Mouse (Mus musculus) hindbrain, embryonic 11.5 days (tissue): Measurements from ENCODE around the gene Morn5. TPM values are rescaled to one million over a fixed set of nuclear protein-coding genes. Genes with fewer than 3 reads are reported as not detected.

Source experiments
- ATAC-seq: fragments of 200-750 bp; cut with Nextera tagmentation; 2 replicates; pipeline ENCODE4 v1.8.0; 2017; ENCODE audit warnings: mild to moderate bottlenecking, moderate TSS enrichment, moderate library complexity; ENCODE audit not compliant: low FRiP score
- DNase-seq: peaks from one replicate; pipeline ENCODE4 v3.0.0-alpha.2; 2015; ENCODE audit warnings: low spot score
- H3K27ac ChIP-seq: fragments of 300-500 bp; sonication (generic); 2 replicates; pipeline ENCODE4 v1.5.1; 2014; ENCODE audit warnings: mild to moderate bottlenecking, low read depth, low read length
- H3K27me3 ChIP-seq: fragments of 300-500 bp; sonication (generic); 2 replicates; pipeline ENCODE4 v1.6.1; 2014; ENCODE audit warnings: mild to moderate bottlenecking, low read length, moderate library complexity, mixed read lengths; ENCODE audit not compliant: control insufficient read depth, insufficient read depth
- H3K36me3 ChIP-seq: fragments of 300-500 bp; sonication (generic); 2 replicates; pipeline ENCODE4 v1.6.1; 2014; ENCODE audit warnings: mild to moderate bottlenecking, low read length, moderate library complexity, mixed read lengths; ENCODE audit not compliant: control insufficient read depth, insufficient read depth
- H3K4me1 ChIP-seq: fragments of 300-500 bp; sonication (generic); replicated peaks from 2 replicates; pipeline ENCODE4 v1.6.1; 2014; ENCODE audit warnings: low read length, mixed read lengths; ENCODE audit not compliant: control insufficient read depth, insufficient read depth
- H3K4me2 ChIP-seq: fragments of 300-500 bp; sonication (generic); replicated peaks from 2 replicates; pipeline ENCODE4 v1.6.1; 2014; ENCODE audit warnings: mild to moderate bottlenecking, low read depth, low read length
- H3K4me3 ChIP-seq: fragments of 300-500 bp; sonication (generic); 2 replicates; pipeline ENCODE4 v1.5.1; 2014; ENCODE audit warnings: low read depth, low read length
- H3K9ac ChIP-seq: fragments of 300-500 bp; sonication (generic); 2 replicates; pipeline ENCODE4 v1.6.1; 2014; ENCODE audit warnings: low read depth, low read length
- H3K9me3 ChIP-seq: fragments of 300-500 bp; sonication (generic); 2 replicates; pipeline ENCODE4 v1.6.1; 2016; ENCODE audit warnings: low read length; ENCODE audit not compliant: control insufficient read depth
- WGBS: fragments of 180-500 bp; shearing (Covaris S2); extraction: QIAGEN DNeasy Blood & Tissue Kit; methylation state at CpG from one replicate; pipeline ENCODE4 v1.1.7; 2014; 5-methylcytosine and 5-hydroxymethylcytosine counted together
- polyA plus RNA-seq: library from polyadenylated mRNA; unstranded; fragments of >200 nt; fragmentation: Nextera tagmentation; extraction: Ambion mirVana; gene quantifications from 2 replicates; pipeline ENCODE4 v1.2.1, GENCODE M21; 2014

The Morn5 gene
- polyA plus RNA-seq: 3.6 and 4.0 TPM in 2 replicates

DNA sequence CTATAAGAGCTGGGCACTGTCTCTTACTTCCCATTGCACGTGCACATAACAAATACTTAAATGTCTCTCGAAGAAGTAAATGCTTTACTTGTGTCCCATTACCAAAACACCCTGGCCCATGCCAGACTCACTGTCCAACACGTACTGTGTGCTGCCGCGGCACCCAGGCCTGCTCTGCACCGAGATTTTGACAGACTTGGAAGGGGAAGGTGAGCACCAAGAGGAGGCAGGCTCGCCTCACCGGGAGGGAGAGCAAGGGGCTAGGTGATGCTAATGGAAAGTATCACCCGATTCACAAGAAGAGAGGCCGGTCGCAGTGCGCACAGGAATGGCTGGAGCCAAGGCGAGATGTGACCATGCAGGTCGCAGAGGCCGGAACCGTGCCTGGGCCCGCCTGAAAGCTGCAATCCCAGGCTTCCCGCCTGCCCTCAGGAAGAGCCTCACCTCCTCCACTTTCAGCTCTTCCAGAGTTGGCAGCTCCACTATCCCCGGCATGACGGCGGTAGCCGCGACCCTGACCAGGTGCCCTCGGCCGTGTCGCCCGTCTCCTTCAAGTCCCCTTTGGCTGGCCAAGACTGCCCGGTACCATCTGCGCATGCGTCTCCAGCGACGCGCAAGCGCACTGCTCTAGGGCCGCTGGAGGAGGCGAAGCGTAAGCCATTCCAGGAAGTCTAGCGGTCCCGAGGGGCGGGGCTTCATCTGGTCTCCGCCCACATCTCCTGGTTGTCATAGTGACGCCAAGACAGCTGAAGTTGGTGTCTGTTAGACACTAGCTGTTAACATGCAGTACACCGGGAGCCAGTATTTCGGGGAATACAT lies at the start of gene Morn5, which contains the start of gene Ndufa8:
Morn5 (plus strand) TSS at position 711 of the 819 bp plus-strand sequence.
Ndufa8 (minus strand) TSS at position 659 of the 819 bp plus-strand sequence.
- Histone ChIP-seq H3K4me1 (peaks cover 4% of the 10 kb centered on the region; the same call in 1 of the 2 replicates), H3K9me3 (no peaks in the 10 kb centered on the region), H3K4me2 (peak within 1 kb of the TSS; percentile 65), H3K27me3 (no peaks in the 10 kb centered on the region), H3K4me3 (peak within 1 kb of the TSS; percentile 61), H3K9ac (peak within 1 kb of the TSS; percentile 70), H3K27ac (no peak within 1 kb of the TSS), H3K36me3 (no peaks in the 10 kb centered on the region)
- ATAC-seq (peak; percentile 98), DNase-seq (peak; percentile 100)
- under 1% methylated on average over 44 of the region's 44 CpGs for WGBS

GRCm38 (mm10) chr2:36000390-36000789 lies 48.9 kb upstream of the Morn5 start:
- ATAC-seq (no peak), DNase-seq (no peak)
- Histone ChIP-seq H3K4me1 (no peaks in the 10 kb centered on the region), H3K4me2 (no peak overlapping the region), H3K36me3 (no peaks in the 10 kb centered on the region), H3K4me3 (no peak overlapping the region), H3K27me3 (no peaks in the 10 kb centered on the region), H3K9me3 (no peaks in the 10 kb centered on the region), H3K27ac (no peak overlapping the region), H3K9ac (no peak overlapping the region)
- 49% methylated on average over 1 of the region's 1 CpGs for WGBS

- DNase-seq (no peak), ATAC-seq (no peak)
- H3K9me3 ChIP-seq: no peaks in the 10 kb centered on the region
Measured at GRCm38 (mm10) chr2:36002188-36002587, 47.1 kb upstream of the Morn5 start.

DNA sequence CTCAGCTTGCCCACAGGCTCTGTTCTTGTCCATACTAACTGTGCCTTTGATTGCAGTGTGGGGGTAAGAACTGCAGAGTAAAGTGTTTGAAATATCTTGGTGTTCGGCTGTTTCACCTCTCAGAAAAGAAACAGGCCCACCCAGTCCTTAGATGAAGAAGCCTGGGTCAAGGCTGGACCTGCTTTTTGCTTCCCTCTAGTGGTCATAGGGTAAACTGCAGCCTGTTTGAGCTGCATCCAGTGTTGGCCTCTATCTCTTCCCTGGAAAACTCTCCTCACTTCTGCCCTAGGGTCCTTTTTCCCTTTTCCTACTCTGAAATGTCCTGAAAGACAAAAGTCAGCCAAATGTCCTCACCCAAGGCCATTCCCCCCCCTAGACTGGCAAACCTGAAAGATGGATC lies 41.2 kb upstream of the Morn5 start:
- H3K27ac ChIP-seq: no peak overlapping the region
- H3K9me3 ChIP-seq: no peaks in the 10 kb centered on the region
- H3K27me3 ChIP-seq: peaks cover 12% of the 10 kb centered on the region
- no peak for ATAC-seq
- no peak overlapping the region for H3K4me3 ChIP-seq
- no peaks in the 10 kb centered on the region for H3K36me3 ChIP-seq
- no peaks in the 10 kb centered on the region for H3K4me1 ChIP-seq
- WGBS: 39% methylated on average over 1 of the region's 1 CpGs
- H3K4me2 ChIP-seq: no peak overlapping the region
- peak; percentile 82 for DNase-seq
- H3K9ac ChIP-seq: no peak overlapping the region

More at GRCm38 (mm10) chr2:36002188-36002587, 47.1 kb upstream of the Morn5 start:
- 47% methylated on average over 6 of the region's 6 CpGs for WGBS
- Histone ChIP-seq H3K27ac (no peak overlapping the region), H3K27me3 (no peaks in the 10 kb centered on the region), H3K36me3 (no peaks in the 10 kb centered on the region), H3K4me3 (no peak overlapping the region), H3K9ac (no peak overlapping the region), H3K4me1 (no peaks in the 10 kb centered on the region), H3K4me2 (no peak overlapping the region)

DNA sequence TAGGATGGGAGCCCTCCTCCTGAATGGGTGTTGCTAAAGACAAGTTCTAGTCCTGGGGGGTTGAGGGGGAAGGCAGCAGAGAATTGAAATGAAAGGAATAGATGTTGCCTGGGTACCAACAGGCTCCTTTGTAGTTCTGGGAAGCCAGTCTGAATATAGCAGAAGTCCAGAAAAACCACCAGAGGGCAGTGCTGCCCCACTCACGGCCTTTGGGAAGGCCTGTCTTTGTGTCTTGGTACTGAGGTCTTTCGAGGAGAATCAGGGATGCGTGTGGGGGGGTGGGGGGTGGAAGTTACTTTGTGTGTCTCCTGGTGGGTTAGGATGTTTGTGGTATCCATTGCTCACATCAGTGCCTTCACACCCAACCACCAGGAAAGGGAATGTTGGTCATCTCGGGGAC lies 39.9 kb upstream of the Morn5 start:
- DNase-seq (peak; percentile 88), ATAC-seq (peak; percentile 46; the same call in 1 of the 2 replicates)
- Histone ChIP-seq H3K27me3 (peaks cover 12% of the 10 kb centered on the region), H3K27ac (no peak overlapping the region), H3K9ac (no peak overlapping the region), H3K4me2 (no peak overlapping the region), H3K9me3 (no peaks in the 10 kb centered on the region), H3K4me1 (no peaks in the 10 kb centered on the region), H3K4me3 (no peak overlapping the region), H3K36me3 (no peaks in the 10 kb centered on the region)
- 32% methylated on average over 4 of the region's 4 CpGs for WGBS

DNA sequence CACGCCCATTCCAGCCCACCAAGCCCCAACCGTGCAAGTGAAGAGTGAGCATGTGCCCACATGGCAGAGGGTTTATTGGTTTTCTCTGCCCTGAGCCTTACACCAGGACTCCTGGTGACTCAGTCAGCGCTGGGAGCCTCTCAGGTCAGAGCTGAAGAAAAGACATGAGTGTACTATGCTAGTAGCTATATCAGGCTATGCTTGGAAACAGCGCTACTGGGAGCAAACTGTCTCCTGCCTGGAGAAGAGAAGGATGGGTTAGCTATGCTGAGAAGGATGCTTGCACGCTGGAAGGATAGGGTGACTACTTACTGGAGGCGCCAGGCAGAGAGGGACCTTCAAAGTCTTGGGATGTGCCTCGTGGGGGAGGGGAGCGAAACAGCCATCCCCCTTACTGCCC lies 38.7 kb upstream of the Morn5 start:
- no peak overlapping the region for H3K4me3 ChIP-seq

DNA sequence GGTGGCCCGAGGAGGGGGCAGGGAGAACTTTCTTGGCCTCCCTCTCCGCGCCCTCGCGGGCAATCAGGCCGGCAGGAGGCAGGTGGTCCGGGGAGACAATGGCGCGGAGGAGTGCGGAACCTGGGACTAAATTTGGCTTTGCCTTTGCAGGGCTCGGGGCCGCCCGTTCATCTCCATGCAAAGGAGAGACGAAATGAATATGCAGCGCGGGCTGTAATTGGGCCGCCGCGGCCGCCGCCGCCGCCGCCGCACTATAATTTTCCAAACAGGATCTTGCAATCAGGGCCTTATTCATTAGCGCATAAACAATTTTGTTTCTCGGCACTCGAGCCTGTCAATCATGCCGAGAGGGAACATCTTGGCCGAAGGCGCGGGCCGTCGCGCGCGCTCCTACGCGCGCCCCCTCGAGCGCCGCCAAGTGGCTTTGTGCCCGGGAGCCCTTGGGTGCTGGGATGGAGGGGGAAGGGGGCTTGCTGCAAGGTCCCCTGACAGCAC lies 37.9 kb upstream of the Morn5 start:
- no peaks in the 10 kb centered on the region for H3K9me3 ChIP-seq
- H3K36me3 ChIP-seq: no peaks in the 10 kb centered on the region
- H3K4me2 ChIP-seq: peak overlapping the region; percentile 78
- peak; percentile 17; the same call in 1 of the 2 replicates for ATAC-seq
- WGBS: under 1% methylated on average over 42 of the region's 44 CpGs
- peak overlapping the region; percentile 55 for H3K9ac ChIP-seq
- peak overlapping the region; percentile 44 for H3K4me3 ChIP-seq
- peak; percentile 61 for DNase-seq
- H3K27ac ChIP-seq: no peak overlapping the region
- H3K27me3 ChIP-seq: peaks cover 12% of the 10 kb centered on the region
- no peaks in the 10 kb centered on the region for H3K4me1 ChIP-seq

More for the DNA sequence above, 38.7 kb upstream of the Morn5 start:
- H3K27me3 ChIP-seq: peaks cover 12% of the 10 kb centered on the region
- WGBS: 47% methylated on average over 8 of the region's 8 CpGs
- H3K4me1 ChIP-seq: no peaks in the 10 kb centered on the region
- no peak overlapping the region for H3K27ac ChIP-seq
- H3K9ac ChIP-seq: no peak overlapping the region
- H3K9me3 ChIP-seq: no peaks in the 10 kb centered on the region
- H3K4me2 ChIP-seq: no peak overlapping the region
- no peak for DNase-seq
- ATAC-seq: no peak
- no peaks in the 10 kb centered on the region for H3K36me3 ChIP-seq

- 59% methylated on average over 12 of the region's 12 CpGs for WGBS
- H3K4me1 ChIP-seq: no peaks in the 10 kb centered on the region
- no peak for DNase-seq
- H3K27me3 ChIP-seq: peaks cover 12% of the 10 kb centered on the region
- no peak overlapping the region for H3K27ac ChIP-seq
- no peak for ATAC-seq
- no peaks in the 10 kb centered on the region for H3K9me3 ChIP-seq
- H3K36me3 ChIP-seq: no peaks in the 10 kb centered on the region
- no peak overlapping the region for H3K4me2 ChIP-seq
- H3K9ac ChIP-seq: no peak overlapping the region
- no peak overlapping the region for H3K4me3 ChIP-seq
Measured at GRCm38 (mm10) chr2:36013010-36013409, 36.2 kb upstream of the Morn5 start.
